Mouse (Mus musculus) gastrocnemius, postnatal 25 days (tissue): ENCODE measurements around the gene Stap2. TPM values are rescaled to one million over a fixed set of nuclear protein-coding genes. Genes with fewer than 3 reads are reported as not detected.

Experiments used
- DNase-seq: peaks from one replicate; pipeline ENCODE4 v3.0.0; 2022
- long read RNA-seq, 2 experiments: library from polyadenylated mRNA; stranded (forward); transcript quantifications; one replicate each; pipeline ENCODE4 v2.0.0; 2021
- total RNA-seq, 2 experiments: library from RNA; stranded (reverse); gene quantifications; 1 replicate in 1 of 2; 2 replicates in 1 of 2; pipeline ENCODE4 v1.2.3; 2021

Gene Stap2
- total RNA-seq, result 1 to 10 TPM; 2.6 to 4.9 TPM
- long read RNA-seq, experiment 1, partial matches to known transcripts, result 1 of 1 reads
- long read RNA-seq, experiment 1, other reads (novel, unspliced or antisense), result 0 of 1 reads
- long read RNA-seq, experiment 2, result 0 reads

- peak; percentile 46 for DNase-seq
These were observed at the start of gene Stap2, which contains the start of gene Mpnd for GRCm38 (mm10) chr17:56005415-56006061. Stap2 (minus strand) TSS chr17:56005584. Mpnd (plus strand) TSS chr17:56005711.

- DNase-seq, result no peak
These were observed 49.6 kb upstream of the Stap2 start for GRCm38 (mm10) chr17:56054938-56055337.

- no peak for DNase-seq
These were observed 46.0 kb upstream of the Stap2 start for GRCm38 (mm10) chr17:56051369-56051768.

- no peak for DNase-seq
These were observed 35.4 kb upstream of the Stap2 start for GRCm38 (mm10) chr17:56040857-56041163.

- peak; percentile 96 for DNase-seq
These were observed 34.9 kb upstream of the Stap2 start, which contains the start of gene Chaf1a for GRCm38 (mm10) chr17:56040030-56040856. Chaf1a (plus strand) TSS chr17:56040439.

- DNase-seq, result no peak
These were observed 34.0 kb upstream of the Stap2 start for GRCm38 (mm10) chr17:56039345-56039744.

- no peak for DNase-seq
These were observed 33.3 kb upstream of the Stap2 start for GRCm38 (mm10) chr17:56038583-56039261.

GRCm38 (mm10) chr17:56036901-56037287, 31.5 kb upstream of the Stap2 start:
- DNase-seq, result no peak

- DNase-seq, result peak; percentile 98
These were observed 31.0 kb upstream of the Stap2 start, which contains the start of gene Sh3gl1 for GRCm38 (mm10) chr17:56036176-56036900. Sh3gl1 (minus strand) TSS chr17:56036635.

GRCm38 (mm10) chr17:56035216-56035615, 29.8 kb upstream of the Stap2 start:
- no peak for DNase-seq

- no peak for DNase-seq
These were observed 29.3 kb upstream of the Stap2 start for GRCm38 (mm10) chr17:56034726-56035100.

- peak; percentile 68 for DNase-seq
These were observed 28.8 kb upstream of the Stap2 start for GRCm38 (mm10) chr17:56034040-56034725.

GRCm38 (mm10) chr17:56032831-56033230, 27.4 kb upstream of the Stap2 start:
- no peak for DNase-seq

- no peak for DNase-seq
These were observed 26.8 kb upstream of the Stap2 start for GRCm38 (mm10) chr17:56032127-56032733.

GRCm38 (mm10) chr17:56031431-56031830, 26.0 kb upstream of the Stap2 start:
- no peak for DNase-seq

GRCm38 (mm10) chr17:56030919-56031318, 25.5 kb upstream of the Stap2 start:
- DNase-seq, result no peak

- no peak for DNase-seq
These were observed 25.0 kb upstream of the Stap2 start for GRCm38 (mm10) chr17:56030238-56030870.

- DNase-seq, result peak; percentile 62
These were observed 22.5 kb upstream of the Stap2 start for GRCm38 (mm10) chr17:56027801-56028441.

GRCm38 (mm10) chr17:56026881-56027280, 21.5 kb upstream of the Stap2 start:
- no peak for DNase-seq

GRCm38 (mm10) chr17:56026303-56026702, 20.9 kb upstream of the Stap2 start:
- DNase-seq, result no peak
